Mouse (Mus musculus): ENCODE data around the gene Tas2r137. TPM values are rescaled to one million over a fixed set of nuclear protein-coding genes. Genes with fewer than 3 reads are reported as not detected.

Gene Tas2r137
- polyA plus RNA-seq, 1 experiment from 2014 or later, result not detected

- Histone ChIP-seq H3K27ac (no peak within 1 kb of the TSS), H3K27me3 (no peaks in the 10 kb centered on the region), H3K4me3 (replicated peaks) (no peak within 1 kb of the TSS), H3K4me1 (no peaks in the 10 kb centered on the region), H3K4me2 (no peak within 1 kb of the TSS), H3K36me3 (no peaks in the 10 kb centered on the region), H3K9me3 (replicated peaks) (no peaks in the 10 kb centered on the region), H3K9ac (no peak within 1 kb of the TSS)
- no peak for ATAC-seq (replicated peaks; ENCODE audit: low FRiP score)
- 93% methylated on average over 3 of the region's 3 CpGs for WGBS
These were observed 2.2 kb downstream of the Tas2r137 start, which contains the start of gene Tas2r108 for GRCm38 (mm10) chr6:40493229-40493628. Gene Tas2r108, plus strand, starts transcription at chr6:40493529.

GRCm38 (mm10) chr6:40519408-40519807 is 28.4 kb downstream of the Tas2r137 start, which contains the start of gene Prss37:
Gene Prss37, minus strand, starts transcription at chr6:40519508.
- Histone ChIP-seq H3K9ac (no peak within 1 kb of the TSS), H3K9me3 (replicated peaks) (no peaks in the 10 kb centered on the region), H3K36me3 (no peaks in the 10 kb centered on the region), H3K4me1 (no peaks in the 10 kb centered on the region), H3K4me2 (no peak within 1 kb of the TSS), H3K4me3 (replicated peaks) (no peak within 1 kb of the TSS), H3K27me3 (no peaks in the 10 kb centered on the region), H3K27ac (no peak within 1 kb of the TSS)
- 50% methylated on average over 1 of the region's 1 CpGs for WGBS
- no peak for ATAC-seq (replicated peaks; ENCODE audit: low FRiP score)

Other genes starting within 250 kb of the Tas2r137 start
- 44.8 and 46.8 TPM in 2 replicates for gene Agk, start 166.1 kb upstream of the Tas2r137 start, polyA plus RNA-seq (2015; fragmentation: Nextera tagmentation; extraction: Ambion mirVana)
- 10.7 and 14.8 TPM in 2 replicates for gene E330009J07Rik, start 55.1 kb upstream of the Tas2r137 start, polyA plus RNA-seq (2015; fragmentation: Nextera tagmentation; extraction: Ambion mirVana)
- 0.06 TPM in 1 of 2 replicates, not detected in the other for gene Wee2, start 52.1 kb upstream of the Tas2r137 start, polyA plus RNA-seq (2015; fragmentation: Nextera tagmentation; extraction: Ambion mirVana)
- 171 and 178 TPM in 2 replicates for gene Ssbp1, start 19.9 kb upstream of the Tas2r137 start, polyA plus RNA-seq (2015; fragmentation: Nextera tagmentation; extraction: Ambion mirVana)
- not detected in 2 replicates for gene Tas2r108, start 2.3 kb downstream of the Tas2r137 start, polyA plus RNA-seq (2015; fragmentation: Nextera tagmentation; extraction: Ambion mirVana)
- gene Prss37, start 28.3 kb downstream of the Tas2r137 start, polyA plus RNA-seq (2015; fragmentation: Nextera tagmentation; extraction: Ambion mirVana), result not detected in 2 replicates
- gene Olfr461, start 63.8 kb downstream of the Tas2r137 start, polyA plus RNA-seq (2015; fragmentation: Nextera tagmentation; extraction: Ambion mirVana), result 0.06 TPM in 1 of 2 replicates, not detected in the other
- gene Olfr460, start 78.3 kb downstream of the Tas2r137 start, polyA plus RNA-seq (2015; fragmentation: Nextera tagmentation; extraction: Ambion mirVana), result not detected in 2 replicates
- 0.84 and 1.1 TPM in 2 replicates for gene Clec5a, start 94.6 kb downstream of the Tas2r137 start, polyA plus RNA-seq (2015; fragmentation: Nextera tagmentation; extraction: Ambion mirVana)
- not detected in 2 replicates for gene Tas2r138, start 122.1 kb downstream of the Tas2r137 start, polyA plus RNA-seq (2015; fragmentation: Nextera tagmentation; extraction: Ambion mirVana)
- 0.71 and 1.7 TPM in 2 replicates for gene Mgam, start 137.6 kb downstream of the Tas2r137 start, polyA plus RNA-seq (2015; fragmentation: Nextera tagmentation; extraction: Ambion mirVana)

Data from kidney, embryonic 15.5 days (tissue).